Mouse (Mus musculus) thymus, postnatal 0 days (tissue): ENCODE results near the gene Foxp3. TPM values are rescaled to one million over a fixed set of nuclear protein-coding genes. Genes with fewer than 3 reads are reported as not detected.

Experiments used
- DNase-seq: peaks from one replicate; pipeline ENCODE4 v3.0.0-alpha.2; 2015; ENCODE audit warnings: low spot score
- polyA plus RNA-seq: library from polyadenylated mRNA; unstranded; fragments of >200 nt; fragmentation: Nextera tagmentation; extraction: Ambion mirVana; gene quantifications from 2 replicates; pipeline ENCODE4 v1.2.1, GENCODE M21; 2015

Gene Foxp3
- polyA plus RNA-seq, 1 experiment from 2014 or later, result 0.10 TPM

DNA sequence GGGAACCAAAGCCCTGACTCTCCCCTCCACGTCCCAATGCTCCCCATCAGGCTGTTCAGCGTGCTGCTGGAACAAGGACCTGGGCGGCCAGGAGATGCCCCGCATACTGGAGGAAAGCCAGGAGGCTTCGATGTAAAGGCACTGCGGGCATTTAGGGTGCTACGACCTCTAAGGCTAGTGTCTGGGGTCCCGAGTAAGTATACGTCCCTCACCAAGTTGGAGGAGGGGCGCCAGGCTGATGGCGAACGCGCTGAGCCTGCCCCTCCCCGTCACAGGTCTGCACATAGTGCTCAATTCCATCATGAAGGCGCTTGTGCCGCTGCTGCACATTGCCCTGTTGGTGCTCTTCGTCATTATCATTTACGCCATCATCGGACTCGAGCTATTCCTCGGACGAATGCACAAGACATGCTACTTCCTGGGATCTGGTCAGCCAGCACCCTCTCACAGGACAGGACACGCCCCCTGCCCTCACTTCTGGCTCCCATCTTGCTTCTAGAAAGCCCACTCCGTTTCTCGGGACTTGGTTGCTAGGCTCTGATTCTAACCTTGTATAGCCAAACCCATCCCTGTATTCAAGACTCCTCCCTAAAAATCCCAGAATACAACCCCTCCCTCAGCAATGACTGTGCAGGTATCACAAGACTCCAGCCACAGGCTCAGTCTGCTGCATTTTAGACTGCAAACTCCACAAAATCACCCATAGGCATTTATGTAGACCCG, 37.3 kb downstream of the Foxp3 start:
- no peak for DNase-seq

- no peak for DNase-seq
Observed at GRCm38 (mm10) chrX:7617889-7618551, 44.6 kb downstream of the Foxp3 start.

DNA sequence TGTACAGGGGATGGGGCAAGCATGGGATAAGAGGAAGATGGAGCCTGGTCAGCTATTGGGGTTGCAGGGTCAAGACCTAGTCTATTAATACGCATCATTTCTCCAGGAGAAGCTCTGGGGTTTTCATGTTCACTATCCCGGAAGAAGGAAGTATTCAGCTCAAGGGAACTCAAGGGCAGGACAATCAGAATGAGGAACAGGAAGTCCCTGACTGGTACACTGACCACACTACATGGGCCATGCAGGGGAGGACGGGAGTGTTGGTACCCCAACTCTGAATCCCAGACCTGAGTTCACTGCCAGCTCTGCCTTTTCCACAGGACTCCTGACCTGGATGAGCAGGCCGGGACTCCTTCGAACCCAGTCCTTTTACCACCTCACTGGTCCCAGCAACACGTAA, 59.1 kb downstream of the Foxp3 start:
- no peak for DNase-seq

GRCm38 (mm10) chrX:7635101-7635500, 61.7 kb downstream of the Foxp3 start:
- no peak for DNase-seq

DNA sequence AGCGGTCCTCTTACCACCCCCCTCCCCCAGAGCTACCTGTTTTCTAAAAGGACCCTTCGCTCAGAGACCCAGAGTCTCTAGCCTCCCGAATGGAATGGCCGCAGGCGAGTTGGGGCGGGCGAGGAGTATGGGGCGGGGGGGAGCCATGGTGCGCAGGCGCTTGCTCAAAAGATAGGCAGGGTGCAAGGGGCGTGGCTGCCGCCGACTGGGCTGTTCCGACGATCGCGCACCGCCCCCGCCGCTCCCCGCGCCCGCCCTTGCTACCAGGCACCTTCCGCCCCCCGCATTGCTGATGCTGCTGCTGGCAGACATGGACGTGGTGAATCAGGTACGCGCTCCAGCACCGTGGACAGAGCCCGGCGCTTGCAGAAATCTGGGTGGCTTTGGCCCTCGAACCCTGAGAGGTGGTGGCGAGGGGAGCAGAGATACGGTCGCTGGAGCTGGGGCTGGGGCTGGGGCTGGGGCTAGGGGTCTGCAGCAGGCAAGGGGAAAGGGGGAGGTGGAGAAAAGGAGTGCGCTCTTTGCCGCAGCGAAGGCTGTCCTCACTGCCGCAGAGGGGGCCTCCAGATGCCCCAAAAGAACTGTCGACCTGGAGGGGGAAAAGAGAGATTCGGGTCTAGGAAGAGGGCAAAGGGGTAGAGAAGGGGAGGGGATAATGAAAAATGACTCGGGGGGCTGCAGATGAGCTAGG, 65.1 kb downstream of the Foxp3 start, which contains the start of gene Syp:
Gene Syp, plus strand, starts transcription at position 71 of the 691 bp plus-strand sequence.
- peak; percentile 83 for DNase-seq

DNA sequence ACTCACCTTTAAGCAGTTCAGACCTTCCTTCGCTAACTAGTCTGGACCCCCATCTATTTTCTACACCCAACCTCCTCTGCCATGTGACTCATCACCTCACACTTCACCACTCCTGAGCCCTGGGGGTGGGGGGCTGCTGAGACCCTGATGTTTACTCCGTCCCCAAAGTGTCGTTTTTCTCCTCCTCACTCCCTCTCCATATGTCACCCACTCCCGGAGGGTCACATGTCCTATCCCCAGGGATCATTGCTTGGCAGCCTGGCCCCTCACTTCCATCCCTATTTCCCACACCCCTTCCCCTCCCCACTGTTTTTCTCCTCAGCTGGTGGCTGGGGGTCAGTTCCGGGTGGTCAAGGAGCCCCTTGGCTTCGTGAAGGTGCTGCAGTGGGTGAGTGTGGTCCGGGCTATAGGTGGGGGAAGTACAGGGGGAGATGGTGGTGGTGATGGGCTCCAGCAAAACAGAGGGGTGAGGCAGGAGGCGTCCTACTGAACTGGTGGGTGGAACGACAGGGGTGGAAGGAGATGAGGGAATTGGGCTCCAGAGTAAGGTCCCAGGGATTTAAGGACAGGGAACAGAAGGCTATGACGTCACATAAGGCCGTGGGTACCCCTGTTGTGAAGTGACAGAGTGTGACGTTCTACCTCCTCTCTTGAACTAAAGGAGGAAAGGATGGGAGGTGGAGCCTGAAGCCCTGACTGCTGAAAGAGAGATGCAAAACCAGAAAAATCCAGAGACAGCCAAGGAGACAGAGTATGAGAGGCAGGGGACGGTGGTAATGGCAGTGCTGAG, 66.3 kb downstream of the Foxp3 start:
- no peak for DNase-seq

- no peak for DNase-seq
Observed at GRCm38 (mm10) chrX:7640785-7641184, 67.3 kb downstream of the Foxp3 start.

Other genes with a start within 250 kb of the Foxp3 start
- 0.21 and 0.31 TPM in 2 replicates for gene Usp27x, start 197.8 kb upstream of the Foxp3 start, polyA plus RNA-seq
- gene Ppp1r3f, start 639 bp downstream of the Foxp3 start, polyA plus RNA-seq, result 0.73 TPM in 2 replicates
- 33.1 and 36.0 TPM in 2 replicates for gene Ccdc22, start 31.9 kb downstream of the Foxp3 start, polyA plus RNA-seq
- gene Cacna1f, start 33.4 kb downstream of the Foxp3 start, polyA plus RNA-seq, result 0.04 and 0.07 TPM in 2 replicates
- 0.40 and 0.55 TPM in 2 replicates for gene Syp, start 64.8 kb downstream of the Foxp3 start, polyA plus RNA-seq
- gene Prickle3, start 83.6 kb downstream of the Foxp3 start, polyA plus RNA-seq, result 5.3 and 6.2 TPM in 2 replicates
- 81.2 and 84.1 TPM in 2 replicates for gene Plp2, start 97.7 kb downstream of the Foxp3 start, polyA plus RNA-seq
- gene Magix, start 107.6 kb downstream of the Foxp3 start, polyA plus RNA-seq, result 0.49 and 0.55 TPM in 2 replicates
- gene Gpkow, start 123.5 kb downstream of the Foxp3 start, polyA plus RNA-seq, result 28.8 and 28.9 TPM in 2 replicates
- 42.2 and 45.5 TPM in 2 replicates for gene Wdr45, start 140.7 kb downstream of the Foxp3 start, polyA plus RNA-seq
- 0.46 and 1.0 TPM in 2 replicates for gene Gm45208, start 148.6 kb downstream of the Foxp3 start, polyA plus RNA-seq
- gene Praf2, start 154.8 kb downstream of the Foxp3 start, polyA plus RNA-seq, result 14.7 and 20.6 TPM in 2 replicates
- 6.7 and 8.2 TPM in 2 replicates for gene Ccdc120, start 177.3 kb downstream of the Foxp3 start, polyA plus RNA-seq
- gene Tfe3, start 188.9 kb downstream of the Foxp3 start, polyA plus RNA-seq, result 11.4 TPM in 2 replicates
- 40.2 and 48.1 TPM in 2 replicates for gene Gripap1, start 216.1 kb downstream of the Foxp3 start, polyA plus RNA-seq
- gene Kcnd1, start 248.6 kb downstream of the Foxp3 start, polyA plus RNA-seq, result 0.12 and 0.18 TPM in 2 replicates